Mouse (Mus musculus) liver, embryonic 14.5 days (tissue): ENCODE measurements around the gene Ruvbl2. TPM values are rescaled to one million over a fixed set of nuclear protein-coding genes. Genes with fewer than 3 reads are reported as not detected.
"Not testable (repeated sequence)": the region's sequence is repeated elsewhere in the genome, so short reads cannot be mapped to it uniquely, and the experiment has no call there.

Experiments used
- ATAC-seq: fragments of 200-750 bp; cut with Nextera tagmentation; 2 replicates; pipeline ENCODE4 v1.8.0; 2017; ENCODE audit warnings: moderate number of reproducible peaks, mild to moderate bottlenecking, moderate library complexity; ENCODE audit not compliant: insufficient read depth
- DNase-seq, 3 experiments: peaks; one replicate each; pipeline ENCODE4 v3.0.0-alpha.2; 2012 to 2013; ENCODE audit warnings: low read depth in 3 of 3, low spot score in 3 of 3
- H3K27ac ChIP-seq: fragments of 300-500 bp; sonication (generic); 2 replicates; pipeline ENCODE4 v1.5.1; 2014; ENCODE audit warnings: moderate library complexity, mild to moderate bottlenecking, control low read depth, inconsistent platforms
- H3K27me3 ChIP-seq: fragments of 300-500 bp; sonication (generic); 2 replicates; pipeline ENCODE4 v1.6.1; 2014; ENCODE audit warnings: mild to moderate bottlenecking, low read length, moderate library complexity; ENCODE audit not compliant: control insufficient read depth, insufficient read depth
- H3K36me3 ChIP-seq: fragments of 300-500 bp; sonication (generic); replicated peaks from 2 replicates; pipeline ENCODE4 v1.6.1; 2014; ENCODE audit warnings: low read depth; ENCODE audit not compliant: control insufficient read depth, insufficient read depth
- H3K4me1 ChIP-seq, 2 experiments: fragments of 200-500 bp in 1 of 2; fragments of 300-500 bp in 1 of 2; sonication (generic) in 1 of 2; replicated peaks; 2 replicates each; pipeline ENCODE4 v1.6.1; 2012 to 2014; ENCODE audit warnings: antibody characterized with exemption in 1 of 2, inconsistent platforms in 1 of 2, low read length in 1 of 2; ENCODE audit not compliant: control insufficient read depth in 2 of 2, insufficient read depth in 2 of 2
- H3K4me2 ChIP-seq: fragments of 300-500 bp; sonication (generic); 2 replicates; pipeline ENCODE4 v1.6.1; 2014; ENCODE audit warnings: low read depth, mild to moderate bottlenecking, control low read depth, moderate library complexity
- H3K4me3 ChIP-seq, 2 experiments: fragments of 200-500 bp in 1 of 2; fragments of 300-500 bp in 1 of 2; sonication (generic) in 1 of 2; 2 replicates each; pipeline ENCODE4 v1.5.1; 2012 to 2014; ENCODE audit warnings: low read depth in 2 of 2, low read length in 2 of 2, mild to moderate bottlenecking in 2 of 2, control low read depth in 1 of 2, inconsistent platforms in 1 of 2, moderate library complexity in 1 of 2; ENCODE audit not compliant: insufficient read depth in 1 of 2
- H3K9ac ChIP-seq: fragments of 300-500 bp; sonication (generic); replicated peaks from 2 replicates; pipeline ENCODE4 v1.6.1; 2014; ENCODE audit warnings: mild to moderate bottlenecking, control low read depth, moderate library complexity
- H3K9me3 ChIP-seq: fragments of 300-500 bp; sonication (generic); 2 replicates; pipeline ENCODE4 v1.6.1; 2016; ENCODE audit warnings: low read length, mixed read lengths; ENCODE audit not compliant: control insufficient read depth
- CTCF ChIP-seq: IDR thresholded peaks from 2 replicates; pipeline ENCODE4 v1.5.1; 2016; ENCODE audit warnings: antibody characterized with exemption, low read depth, control low read depth
- EP300 ChIP-seq: IDR thresholded peaks from 2 replicates; pipeline ENCODE4 v1.6.1; 2016; ENCODE audit warnings: antibody characterized with exemption, low read depth
- WGBS: fragments of 180-500 bp; shearing (Covaris S2); extraction: QIAGEN DNeasy Blood & Tissue Kit; methylation state at CpG from one replicate; pipeline ENCODE4 v1.1.7; 2014; ENCODE audit not compliant: insufficient replicate concordance; 5-methylcytosine and 5-hydroxymethylcytosine counted together
- polyA plus RNA-seq, 2 experiments: library from polyadenylated mRNA; depleted of rRNA in 1 of 2; stranded (reverse) in 1 of 2; unstranded in 1 of 2; fragments of >200 nt; fragmentation: Nextera tagmentation in 1 of 2; extraction: Ambion mirVana in 1 of 2; gene quantifications; 2 replicates each; pipeline versions ENCODE4 v1.2.1 to v1.2.3; 2012 to 2014

Gene Ruvbl2
- polyA plus RNA-seq, 2 experiments = 65.7 to 67.5 TPM

DNA sequence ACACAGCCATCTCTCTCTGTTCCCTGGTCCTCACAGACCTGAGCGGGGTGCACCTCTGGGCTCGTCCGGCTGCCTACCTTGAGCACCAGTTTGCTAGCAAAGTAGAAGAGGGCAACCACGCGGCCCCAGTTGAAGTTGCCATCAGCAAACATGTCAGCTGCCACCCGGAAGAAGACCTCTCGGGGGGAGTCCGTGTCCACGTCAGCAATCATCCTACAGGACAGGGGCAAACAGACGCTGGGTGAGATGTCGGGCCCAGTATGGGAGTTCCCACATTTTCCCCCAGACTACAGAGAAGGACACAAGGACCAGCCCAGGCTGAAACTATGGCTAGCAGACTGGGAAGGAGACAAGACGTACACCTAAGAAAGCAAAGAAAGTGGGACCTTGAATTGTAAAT is 27.2 kb upstream of the Ruvbl2 start:
- Histone ChIP-seq H3K27me3 (no peaks in the 10 kb centered on the region), H3K4me3 (no peak overlapping the region), H3K36me3 (peaks cover 23% of the 10 kb centered on the region), H3K4me2 (peak overlapping the region; percentile 83; the same call in 1 of the 2 replicates), H3K4me1 (peaks cover 22 to 34% of the 10 kb centered on the region in 2 experiments), H3K27ac (no peak overlapping the region), H3K9ac (no peak overlapping the region), H3K9me3 (no peaks in the 10 kb centered on the region)
- DNase-seq = no peak
- no peak for TF ChIP-seq CTCF
- no peak for TF ChIP-seq EP300
- WGBS = 89% methylated on average over 12 of the region's 12 CpGs
- no peak for ATAC-seq

GRCm38 (mm10) chr7:45463987-45464778 is 26.3 kb upstream of the Ruvbl2 start:
- peaks cover 23% of the 10 kb centered on the region for H3K36me3 ChIP-seq
- no peak for TF ChIP-seq CTCF
- TF ChIP-seq EP300 = no peak
- DNase-seq = no peak
- H3K4me1 ChIP-seq = peaks cover 23 to 37% of the 10 kb centered on the region in 2 experiments
- H3K4me2 ChIP-seq = no peak overlapping the region
- no peak overlapping the region for H3K27ac ChIP-seq
- H3K9ac ChIP-seq = no peak overlapping the region
- no peak overlapping the region for H3K4me3 ChIP-seq
- ATAC-seq = no peak
- H3K9me3 ChIP-seq = no peaks in the 10 kb centered on the region
- H3K27me3 ChIP-seq = no peaks in the 10 kb centered on the region
- WGBS = 85% methylated on average over 7 of the region's 7 CpGs

DNA sequence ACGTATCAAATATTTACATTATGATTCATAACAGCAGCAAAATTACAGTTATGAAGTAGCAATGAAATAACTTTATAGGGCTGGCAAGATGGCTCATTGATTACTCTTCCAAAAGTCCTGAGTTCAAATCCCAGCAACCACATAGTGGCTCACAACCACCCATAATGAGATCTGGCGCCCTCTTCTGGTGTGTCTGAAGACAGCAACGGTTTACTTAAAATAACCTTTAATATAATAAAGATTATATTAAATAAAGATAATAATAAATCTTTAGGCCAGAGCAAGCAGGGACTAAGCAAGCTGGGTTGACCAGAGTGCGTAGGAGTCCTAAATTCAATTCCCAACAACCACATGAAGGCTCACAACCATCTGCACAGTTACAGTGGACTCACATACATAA is 25.0 kb upstream of the Ruvbl2 start:
- H3K27me3 ChIP-seq, DNase-seq, H3K9me3 ChIP-seq, H3K9ac ChIP-seq, ATAC-seq, H3K27ac ChIP-seq, H3K4me3 ChIP-seq, H3K4me2 ChIP-seq: not testable (repeated sequence)
- WGBS = 69% methylated on average over 4 of the region's 4 CpGs
- Histone ChIP-seq H3K4me1 (peaks cover 29 to 41% of the 10 kb centered on the region in 2 experiments), H3K36me3 (peaks cover 33% of the 10 kb centered on the region)
- peak; percentile 45 for TF ChIP-seq CTCF

DNA sequence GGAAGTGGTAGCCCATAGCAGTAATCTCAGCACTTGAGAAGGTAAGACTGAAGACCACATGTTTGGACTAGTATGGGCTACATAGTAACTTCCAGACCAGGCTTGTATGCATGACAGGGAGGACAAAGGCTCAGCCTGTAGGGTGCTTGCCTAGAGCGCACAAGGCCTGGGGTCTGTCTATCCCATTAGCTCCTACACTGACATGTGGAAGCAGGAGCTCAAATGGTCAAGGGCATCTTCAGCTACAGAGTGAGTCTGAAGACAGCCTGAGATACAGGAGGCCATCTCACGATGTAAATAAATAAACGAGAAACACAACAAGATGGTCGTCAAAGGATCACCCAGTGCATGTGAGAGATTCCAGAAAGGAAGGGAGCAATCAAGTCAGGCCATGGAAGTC is 24.4 kb upstream of the Ruvbl2 start:
- WGBS = 87% methylated on average over 4 of the region's 4 CpGs
- no peak overlapping the region for H3K4me2 ChIP-seq
- TF ChIP-seq CTCF (no peak), EP300 (no peak)
- H3K9ac ChIP-seq = no peak overlapping the region
- ATAC-seq (no peak), DNase-seq (no peak)
- H3K36me3 ChIP-seq = peaks cover 38% of the 10 kb centered on the region
- H3K27ac ChIP-seq = peak overlapping the region; percentile 98
- no peak overlapping the region for H3K4me3 ChIP-seq
- no peaks in the 10 kb centered on the region for H3K27me3 ChIP-seq
- peaks cover 34 to 44% of the 10 kb centered on the region in 2 experiments for H3K4me1 ChIP-seq
- no peaks in the 10 kb centered on the region for H3K9me3 ChIP-seq

GRCm38 (mm10) chr7:45461781-45462180 is 23.9 kb upstream of the Ruvbl2 start:
- peaks cover 39% of the 10 kb centered on the region for H3K36me3 ChIP-seq
- peaks cover 35 to 43% of the 10 kb centered on the region in 2 experiments for H3K4me1 ChIP-seq
- peak overlapping the region; percentile 50 for H3K9ac ChIP-seq
- H3K9me3 ChIP-seq = no peaks in the 10 kb centered on the region
- WGBS = 90% methylated on average over 4 of the region's 4 CpGs
- no peaks in the 10 kb centered on the region for H3K27me3 ChIP-seq
- DNase-seq = no peak
- ATAC-seq = no peak
- H3K4me2 ChIP-seq = peak overlapping the region; percentile 97
- H3K4me3 ChIP-seq = peak overlapping the region in 1 of 2 experiments; percentile 39; a peak in 2 of 4 replicates
- peak overlapping the region; percentile 98 for H3K27ac ChIP-seq
- TF ChIP-seq EP300 = no peak
- no peak for TF ChIP-seq CTCF
